Mouse (Mus musculus) right cerebral cortex, adult 2 months (tissue): ENCODE results near the gene Rars.
"Not testable (repeated sequence)": the region's sequence is repeated elsewhere in the genome, so short reads cannot be mapped to it uniquely, and the experiment has no call there.

Source experiments
- DNase-seq, 2 experiments: peaks; one replicate each; pipeline ENCODE4 v3.0.0; 2021 to 2022; ENCODE audit warnings: low spot score in 2 of 2

The Rars gene

DNA sequence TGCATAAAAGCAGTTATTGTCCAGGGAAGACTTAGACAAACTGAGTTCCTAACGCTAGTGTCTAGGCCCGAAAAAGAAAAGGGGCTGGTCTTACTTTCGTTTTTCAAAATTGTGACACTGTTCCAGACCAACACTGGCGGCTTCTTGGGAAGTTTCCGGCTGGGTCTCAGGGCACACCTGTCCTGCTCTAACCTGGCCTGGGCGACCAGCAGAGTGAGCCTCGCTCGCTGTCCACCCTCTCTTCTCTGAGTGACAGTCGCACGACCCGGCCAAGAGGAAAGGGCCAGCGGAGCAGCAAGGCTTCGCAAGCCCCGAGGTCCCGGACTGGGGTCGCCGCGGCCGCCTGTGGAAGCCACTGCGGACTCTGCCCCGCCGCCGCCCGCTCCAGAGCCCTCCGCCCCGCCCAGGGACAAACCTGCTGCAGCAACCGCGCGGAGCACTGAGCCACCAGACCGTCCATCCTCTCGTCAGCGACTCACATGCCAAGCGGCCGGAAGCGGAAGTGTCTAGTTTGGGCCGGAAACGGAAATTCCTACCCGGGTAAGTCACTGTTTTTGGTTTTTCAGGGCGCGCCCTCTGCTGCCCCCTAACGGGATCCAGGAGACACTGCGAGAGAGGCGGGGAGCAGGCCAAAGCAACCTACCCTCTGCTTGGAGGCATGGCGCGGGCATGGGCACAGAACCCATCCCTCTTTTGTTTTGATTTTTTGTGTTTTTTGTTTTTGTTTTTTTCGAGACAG is at the start of gene Rars:
Rars (minus strand) TSS at position 485 of the 739 bp plus-strand sequence.
- DNase-seq: peak; percentile 95 to 97

DNA sequence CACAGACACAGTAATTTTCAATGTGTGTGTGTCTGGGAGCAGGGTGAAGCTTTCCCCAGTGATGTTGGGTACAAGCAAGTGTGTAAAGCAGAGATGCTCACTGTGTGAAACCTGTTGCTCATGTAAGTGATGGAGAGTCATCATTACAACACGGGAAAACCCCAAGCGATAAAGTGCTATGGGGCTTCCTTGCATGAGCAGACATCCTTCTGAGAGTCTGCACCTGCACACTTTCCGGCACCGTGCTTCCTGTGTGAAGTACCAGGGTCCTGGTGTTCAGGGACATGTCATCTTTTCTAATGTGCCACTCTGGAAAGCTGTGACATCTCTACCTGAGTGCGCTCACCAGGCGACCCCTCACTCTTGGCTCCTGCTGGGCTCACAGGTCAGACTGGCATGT is 48.5 kb upstream of the Rars start:
- DNase-seq: no peak

DNA sequence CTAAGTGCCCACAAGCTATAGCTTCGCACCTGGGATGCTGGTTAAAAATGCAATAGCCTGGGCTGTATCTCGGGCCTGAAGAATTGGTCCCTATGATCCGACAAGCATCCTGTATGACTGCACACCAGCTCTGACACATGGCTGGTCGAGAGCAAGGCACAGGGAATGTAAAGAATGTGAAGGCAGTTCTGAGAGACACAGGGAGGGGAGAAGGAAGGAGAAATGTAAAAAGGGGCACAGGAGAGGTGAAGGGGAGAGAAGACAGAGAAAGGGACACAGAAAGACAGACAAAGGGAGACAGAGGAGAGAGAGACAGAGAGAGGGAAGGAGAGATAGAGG is 44.2 kb upstream of the Rars start:
- DNase-seq: no peak

DNA sequence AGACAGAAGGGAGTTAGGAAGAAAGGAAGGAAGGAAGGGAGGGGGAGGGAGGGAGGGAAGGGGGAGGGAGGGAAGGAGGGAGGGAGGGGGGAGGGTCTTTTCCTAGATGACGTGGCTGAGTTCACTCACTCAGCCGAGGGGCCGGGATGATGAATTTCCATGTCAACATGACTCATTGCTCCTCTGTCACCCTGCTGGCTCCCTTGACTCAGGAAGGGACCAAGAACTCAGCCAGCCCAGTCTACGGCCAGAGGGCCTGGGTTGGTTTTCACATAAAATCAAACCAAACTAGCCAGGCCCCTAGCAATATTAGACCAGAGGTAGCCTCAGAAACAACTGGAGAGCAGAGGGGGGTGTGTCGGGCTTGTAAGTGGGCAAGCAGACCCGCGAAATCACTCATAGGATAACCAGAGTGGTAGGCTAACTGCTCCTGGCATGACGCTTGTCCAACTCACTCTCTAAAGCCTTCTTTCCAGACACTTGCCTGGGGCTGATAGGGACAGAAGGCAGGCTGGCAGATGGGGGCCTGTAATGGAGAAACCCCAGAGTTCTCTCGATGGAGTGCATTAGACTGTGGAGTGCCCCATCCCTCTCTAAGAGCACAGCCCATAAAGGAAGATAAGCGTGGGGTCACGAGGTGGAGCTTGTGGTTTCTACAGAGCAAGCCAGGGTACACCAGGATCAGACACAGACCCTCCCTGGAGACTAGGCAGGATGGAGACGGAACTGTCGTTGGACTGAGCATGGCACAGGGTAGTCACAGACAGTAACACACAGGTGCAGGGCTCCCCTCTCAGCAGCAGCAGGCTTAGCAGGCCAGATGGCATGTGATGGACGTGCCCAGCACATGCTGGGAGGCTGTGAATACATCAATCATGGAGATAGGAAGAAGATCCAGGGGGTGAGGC is 43.6 kb upstream of the Rars start:
- no peak for DNase-seq

- no peak for DNase-seq
Observed at GRCm38 (mm10) chr11:35873624-35874244, 39.4 kb upstream of the Rars start.

DNA sequence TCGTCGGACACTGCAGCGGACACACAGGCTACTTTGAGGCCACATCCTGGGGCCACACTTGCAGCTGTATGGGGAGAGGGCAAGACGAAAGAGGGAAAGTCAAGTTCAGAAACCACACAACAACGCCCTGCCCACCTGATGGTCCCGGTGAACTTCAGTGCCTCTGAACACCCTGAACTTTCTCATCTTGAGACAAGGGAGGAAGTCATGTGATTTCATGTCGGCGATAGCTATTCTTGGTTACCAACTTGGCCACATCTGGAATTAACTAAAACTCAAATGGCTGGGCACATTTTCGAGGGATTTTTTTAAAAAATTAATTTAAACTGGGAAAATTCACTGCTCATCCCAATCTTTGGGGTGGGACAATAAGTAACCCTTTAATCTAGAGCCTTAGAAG is 36.7 kb upstream of the Rars start:
- DNase-seq: no peak

GRCm38 (mm10) chr11:35866140-35866539 is 31.8 kb upstream of the Rars start:
- DNase-seq: no peak

GRCm38 (mm10) chr11:35864981-35865604 is 30.8 kb upstream of the Rars start:
- peak; percentile 79 to 82 for DNase-seq

GRCm38 (mm10) chr11:35863653-35864052 is 29.3 kb upstream of the Rars start:
- DNase-seq: peak; percentile 27 to 37

DNA sequence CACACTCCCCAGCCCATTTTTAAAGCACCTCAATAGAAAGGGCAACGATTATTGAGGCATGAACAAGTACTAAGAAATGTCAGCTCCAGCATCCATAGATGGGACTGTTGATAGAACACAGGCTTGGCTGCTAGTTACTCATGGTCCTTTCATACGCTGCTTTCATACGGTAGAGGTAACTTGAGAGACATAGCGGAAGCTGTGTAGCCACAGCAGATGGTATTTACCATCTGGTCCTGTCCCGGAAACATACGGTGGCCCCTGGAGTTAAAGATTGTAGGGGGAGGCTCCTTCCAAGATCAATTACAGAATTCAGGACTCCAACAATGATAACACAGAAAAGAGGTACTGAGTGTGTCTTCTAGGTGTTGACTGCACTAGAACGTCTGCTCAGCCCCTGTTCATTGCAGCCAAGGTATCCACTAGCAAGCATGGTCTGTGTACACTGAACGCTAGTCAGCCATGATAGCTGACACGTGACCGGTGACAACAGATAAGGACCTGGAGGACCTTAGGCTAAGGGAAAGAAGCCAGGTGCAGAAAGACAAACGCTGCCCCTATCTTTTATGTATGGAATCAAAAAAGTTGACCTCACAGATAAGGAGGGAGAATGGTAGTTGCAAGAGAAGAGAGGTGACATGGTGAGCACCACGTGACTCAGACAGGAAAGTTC is 23.2 kb upstream of the Rars start:
- no peak for DNase-seq

DNA sequence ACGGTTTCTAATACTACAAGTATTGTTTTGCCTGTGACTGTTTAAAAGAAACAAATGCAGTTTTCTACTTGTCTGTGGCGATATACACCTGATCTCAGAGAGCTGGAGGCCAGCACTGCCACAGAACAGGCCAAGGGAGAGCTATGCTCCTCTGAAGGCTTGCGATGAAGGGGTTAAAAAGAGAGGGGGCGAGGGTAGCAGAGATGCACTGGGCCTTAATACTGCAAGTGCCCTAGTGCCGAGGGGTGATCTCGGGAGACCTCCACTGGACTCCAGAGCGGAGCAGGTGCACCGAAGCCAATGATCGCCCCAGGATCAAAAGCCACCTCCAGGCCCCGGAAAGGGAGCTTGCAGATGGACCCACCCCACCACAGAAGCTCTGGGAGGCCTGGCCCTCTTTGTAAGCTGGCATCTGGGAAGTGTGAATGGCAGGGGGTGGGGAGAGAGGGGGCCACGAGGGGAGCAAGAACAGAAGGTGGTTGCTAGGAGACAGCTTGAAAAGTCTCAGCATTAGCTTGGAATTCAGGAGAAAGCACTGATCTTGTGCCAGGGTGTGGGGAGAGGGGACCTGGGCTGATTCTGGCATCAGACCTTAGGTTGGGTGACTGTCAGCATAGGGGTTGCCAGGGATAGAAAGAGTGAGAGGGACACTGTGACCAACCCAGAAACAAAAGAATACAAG is 22.2 kb upstream of the Rars start:
- DNase-seq: peak; percentile 43 to 56

- DNase-seq: no peak
Observed at GRCm38 (mm10) chr11:35855567-35855966, 21.3 kb upstream of the Rars start.

GRCm38 (mm10) chr11:35854941-35855340 is 20.6 kb upstream of the Rars start:
- no peak for DNase-seq

GRCm38 (mm10) chr11:35853651-35854050 is 19.3 kb upstream of the Rars start:
- no peak for DNase-seq

- peak; percentile 26 to 41 for DNase-seq
Observed at GRCm38 (mm10) chr11:35852731-35853130, 18.4 kb upstream of the Rars start.

GRCm38 (mm10) chr11:35844299-35844698 is 10.0 kb upstream of the Rars start:
- no peak for DNase-seq

DNA sequence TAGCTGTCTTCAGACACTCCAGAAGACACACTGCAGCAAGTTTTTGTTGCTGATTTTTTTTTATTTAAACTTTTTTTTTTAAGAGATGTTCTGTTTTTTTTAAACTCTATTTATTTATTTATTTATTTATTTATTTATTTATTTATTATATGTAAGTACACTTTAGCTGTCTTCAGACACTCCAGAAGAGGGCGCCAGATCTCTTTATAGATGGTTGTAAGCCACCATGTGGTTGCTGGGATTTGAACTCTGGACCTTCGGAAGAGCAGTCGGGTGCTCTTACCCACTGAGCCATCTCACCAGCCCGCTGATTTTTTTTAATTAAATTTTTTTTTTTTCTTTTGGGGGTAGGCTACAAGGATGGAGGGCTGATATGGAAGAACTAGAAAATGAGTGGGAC is 8.3 kb upstream of the Rars start:
- not testable (repeated sequence) for DNase-seq

- no peak for DNase-seq
Observed at GRCm38 (mm10) chr11:35841738-35842325, 7.5 kb upstream of the Rars start.

GRCm38 (mm10) chr11:35840806-35841205 is 6.5 kb upstream of the Rars start:
- DNase-seq: not testable (repeated sequence)

GRCm38 (mm10) chr11:35840282-35840681 is 6.0 kb upstream of the Rars start:
- DNase-seq: no peak
